Mouse (Mus musculus) midbrain, embryonic 10.5 days (tissue): Measurements from ENCODE around the gene Stard13. TPM values are rescaled to one million over a fixed set of nuclear protein-coding genes. Genes with fewer than 3 reads are reported as not detected.

Experiments
- DNase-seq: peaks from one replicate; pipeline ENCODE4 v3.0.0-alpha.2; 2017; ENCODE audit warnings: low spot score
- H3K27ac ChIP-seq: fragments of 300-500 bp; sonication (generic); replicated peaks from 2 replicates; pipeline ENCODE4 v1.5.1; 2016; ENCODE audit warnings: mild to moderate bottlenecking
- H3K27me3 ChIP-seq: fragments of 300-500 bp; sonication (generic); 2 replicates; pipeline ENCODE4 v1.6.1; 2016; ENCODE audit warnings: low read depth, mild to moderate bottlenecking; ENCODE audit not compliant: poor library complexity, severe bottlenecking
- H3K36me3 ChIP-seq: fragments of 300-500 bp; sonication (generic); 2 replicates; pipeline ENCODE4 v1.6.1; 2016; ENCODE audit warnings: mild to moderate bottlenecking, moderate library complexity
- H3K4me1 ChIP-seq: fragments of 300-500 bp; sonication (generic); 2 replicates; pipeline ENCODE4 v1.6.1; 2016
- H3K4me3 ChIP-seq: fragments of 300-500 bp; sonication (generic); 2 replicates; pipeline ENCODE4 v1.5.1; 2016; ENCODE audit warnings: mild to moderate bottlenecking, moderate library complexity
- H3K9me3 ChIP-seq: fragments of 300-500 bp; sonication (generic); replicated peaks from 2 replicates; pipeline ENCODE4 v1.6.1; 2016; ENCODE audit warnings: mild to moderate bottlenecking
- WGBS: fragments of 180-500 bp; shearing (Covaris S2); methylation state at CpG from one replicate; pipeline ENCODE4 v1.1.7; 2016; 5-methylcytosine and 5-hydroxymethylcytosine counted together
- polyA plus RNA-seq: library from polyadenylated mRNA; unstranded; fragments of >200 nt; fragmentation: Nextera tagmentation; extraction: Ambion mirVana; gene quantifications from 2 replicates; pipeline ENCODE4 v1.2.1, GENCODE M21; 2016

Gene Stard13
- polyA plus RNA-seq, 1 experiment from 2014 or later = 2.9 TPM

GRCm38 (mm10) chr5:151142671-151143601 lies 90.7 kb downstream of the Stard13 start:
- Histone ChIP-seq H3K27me3 (no peaks in the 10 kb centered on the region), H3K4me3 (no peak overlapping the region), H3K9me3 (no peaks in the 10 kb centered on the region), H3K4me1 (peaks cover 29% of the 10 kb centered on the region), H3K27ac (peak overlapping the region; percentile 82), H3K36me3 (no peaks in the 10 kb centered on the region)
- peak; percentile 36 for DNase-seq
- 17% methylated on average over 11 of the region's 11 CpGs for WGBS

GRCm38 (mm10) chr5:151142241-151142640 lies 91.4 kb downstream of the Stard13 start:
- Histone ChIP-seq H3K27me3 (no peaks in the 10 kb centered on the region), H3K4me1 (peaks cover 29% of the 10 kb centered on the region), H3K9me3 (no peaks in the 10 kb centered on the region), H3K36me3 (no peaks in the 10 kb centered on the region), H3K27ac (peak overlapping the region; percentile 82; the same call in 1 of the 2 replicates), H3K4me3 (no peak overlapping the region)
- 52% methylated on average over 5 of the region's 5 CpGs for WGBS
- DNase-seq = peak; percentile 26

GRCm38 (mm10) chr5:151137901-151138300 lies 95.7 kb downstream of the Stard13 start:
- 91% methylated on average over 5 of the region's 5 CpGs for WGBS

GRCm38 (mm10) chr5:151137311-151137710 lies 96.3 kb downstream of the Stard13 start:
- Histone ChIP-seq H3K27ac (no peak overlapping the region), H3K36me3 (no peaks in the 10 kb centered on the region), H3K4me1 (peaks cover 8% of the 10 kb centered on the region), H3K4me3 (no peak overlapping the region), H3K27me3 (no peaks in the 10 kb centered on the region), H3K9me3 (0 out of 2 replicates have a peak, but pooled peaks cover 3% of the 10 kb centered on the region)
- WGBS = 90% methylated on average over 4 of the region's 4 CpGs
- DNase-seq = no peak

More at GRCm38 (mm10) chr5:151137901-151138300, 95.7 kb downstream of the Stard13 start:
- peaks cover 14% of the 10 kb centered on the region for H3K4me1 ChIP-seq
- H3K9me3 ChIP-seq = 0 out of 2 replicates have a peak, but pooled peaks cover 3% of the 10 kb centered on the region
- DNase-seq = no peak
- H3K36me3 ChIP-seq = no peaks in the 10 kb centered on the region
- H3K27me3 ChIP-seq = no peaks in the 10 kb centered on the region
- no peak overlapping the region for H3K27ac ChIP-seq
- no peak overlapping the region for H3K4me3 ChIP-seq

GRCm38 (mm10) chr5:151135965-151136364 lies 97.7 kb downstream of the Stard13 start:
- DNase-seq = no peak
- 0 out of 2 replicates have a peak, but pooled peaks cover 3% of the 10 kb centered on the region for H3K9me3 ChIP-seq
- H3K27ac ChIP-seq = no peak overlapping the region
- no peaks in the 10 kb centered on the region for H3K4me1 ChIP-seq
- H3K36me3 ChIP-seq = no peaks in the 10 kb centered on the region
- H3K27me3 ChIP-seq = no peaks in the 10 kb centered on the region
- no peak overlapping the region for H3K4me3 ChIP-seq
- 76% methylated on average over 6 of the region's 6 CpGs for WGBS

- H3K9me3 ChIP-seq = 0 out of 2 replicates have a peak, but pooled peaks cover 3% of the 10 kb centered on the region
- H3K36me3 ChIP-seq = no peaks in the 10 kb centered on the region
- H3K27ac ChIP-seq = no peak overlapping the region
- H3K4me3 ChIP-seq = no peak overlapping the region
- H3K27me3 ChIP-seq = no peaks in the 10 kb centered on the region
- H3K4me1 ChIP-seq = no peaks in the 10 kb centered on the region
- DNase-seq = no peak
- WGBS = 91% methylated on average over 8 of the region's 8 CpGs
Measured at GRCm38 (mm10) chr5:151135078-151135826, 98.4 kb downstream of the Stard13 start.

- Histone ChIP-seq H3K27ac (no peak overlapping the region), H3K4me3 (no peak overlapping the region), H3K9me3 (0 out of 2 replicates have a peak, but pooled peaks cover 3% of the 10 kb centered on the region), H3K27me3 (no peaks in the 10 kb centered on the region), H3K4me1 (no peaks in the 10 kb centered on the region), H3K36me3 (no peaks in the 10 kb centered on the region)
- DNase-seq = no peak
- WGBS = 91% methylated on average over 4 of the region's 4 CpGs
Measured at GRCm38 (mm10) chr5:151134202-151134601, 99.4 kb downstream of the Stard13 start.

- no peaks in the 10 kb centered on the region for H3K4me1 ChIP-seq
- no peak overlapping the region for H3K27ac ChIP-seq
- DNase-seq = no peak
- no peaks in the 10 kb centered on the region for H3K27me3 ChIP-seq
- no peaks in the 10 kb centered on the region for H3K36me3 ChIP-seq
- no peak overlapping the region for H3K4me3 ChIP-seq
- 91% methylated on average over 14 of the region's 14 CpGs for WGBS
- H3K9me3 ChIP-seq = 0 out of 2 replicates have a peak, but pooled peaks cover 3% of the 10 kb centered on the region
Measured at GRCm38 (mm10) chr5:151133744-151134143, 99.9 kb downstream of the Stard13 start.

- Histone ChIP-seq H3K4me3 (no peak overlapping the region), H3K27ac (no peak overlapping the region), H3K27me3 (no peaks in the 10 kb centered on the region), H3K36me3 (no peaks in the 10 kb centered on the region), H3K9me3 (no peaks in the 10 kb centered on the region), H3K4me1 (no peaks in the 10 kb centered on the region)
- WGBS = 68% methylated on average over 2 of the region's 2 CpGs
- no peak for DNase-seq
Measured at GRCm38 (mm10) chr5:151129762-151130161, 103.9 kb downstream of the Stard13 start.

- Histone ChIP-seq H3K27me3 (no peaks in the 10 kb centered on the region), H3K9me3 (no peaks in the 10 kb centered on the region), H3K27ac (no peak overlapping the region), H3K36me3 (no peaks in the 10 kb centered on the region), H3K4me1 (no peaks in the 10 kb centered on the region), H3K4me3 (no peak overlapping the region)
- WGBS = 70% methylated on average over 6 of the region's 6 CpGs
- DNase-seq = no peak
Measured at GRCm38 (mm10) chr5:151127298-151127717, 106.3 kb downstream of the Stard13 start.

GRCm38 (mm10) chr5:151126608-151127005 lies 107.0 kb downstream of the Stard13 start:
- 85% methylated on average over 10 of the region's 10 CpGs for WGBS

GRCm38 (mm10) chr5:151125985-151126607 lies 107.5 kb downstream of the Stard13 start:
- no peak overlapping the region for H3K4me3 ChIP-seq
- no peak for DNase-seq
- H3K36me3 ChIP-seq = no peaks in the 10 kb centered on the region
- H3K27ac ChIP-seq = no peak overlapping the region
- H3K9me3 ChIP-seq = no peaks in the 10 kb centered on the region
- H3K27me3 ChIP-seq = no peaks in the 10 kb centered on the region
- no peaks in the 10 kb centered on the region for H3K4me1 ChIP-seq
- 86% methylated on average over 6 of the region's 6 CpGs for WGBS

More at GRCm38 (mm10) chr5:151126608-151127005, 107.0 kb downstream of the Stard13 start:
- H3K27ac ChIP-seq = no peak overlapping the region
- no peaks in the 10 kb centered on the region for H3K4me1 ChIP-seq
- no peaks in the 10 kb centered on the region for H3K9me3 ChIP-seq
- no peak for DNase-seq
- no peak overlapping the region for H3K4me3 ChIP-seq
- H3K36me3 ChIP-seq = no peaks in the 10 kb centered on the region
- H3K27me3 ChIP-seq = no peaks in the 10 kb centered on the region
